Mouse (Mus musculus) midbrain, embryonic 11.5 days (tissue): ENCODE results near the gene Prelp. TPM values are rescaled to one million over a fixed set of nuclear protein-coding genes. Genes with fewer than 3 reads are reported as not detected.

Experiments used
- ATAC-seq: fragments of 200-750 bp; cut with Nextera tagmentation; 2 replicates; pipeline ENCODE4 v1.8.0; 2017; ENCODE audit warnings: moderate TSS enrichment, moderate library complexity; ENCODE audit not compliant: low FRiP score
- DNase-seq: peaks from one replicate; pipeline ENCODE4 v3.0.0; 2015; ENCODE audit warnings: low spot score; ENCODE audit errors: missing footprints
- H3K27ac ChIP-seq: fragments of 300-500 bp; sonication (generic); 2 replicates; pipeline ENCODE4 v1.5.1; 2014; ENCODE audit warnings: low read depth, low read length
- H3K27me3 ChIP-seq: fragments of 300-500 bp; sonication (generic); 2 replicates; pipeline ENCODE4 v1.6.1; 2014; ENCODE audit warnings: mild to moderate bottlenecking, low read length, moderate library complexity, mixed read lengths; ENCODE audit not compliant: control insufficient read depth, insufficient read depth
- H3K36me3 ChIP-seq: fragments of 300-500 bp; sonication (generic); 2 replicates; pipeline ENCODE4 v1.6.1; 2014; ENCODE audit warnings: mild to moderate bottlenecking, low read length, moderate library complexity, mixed read lengths; ENCODE audit not compliant: control insufficient read depth, insufficient read depth
- H3K4me1 ChIP-seq: fragments of 300-500 bp; sonication (generic); 2 replicates; pipeline ENCODE4 v1.6.1; 2014; ENCODE audit warnings: low read length; ENCODE audit not compliant: control insufficient read depth, insufficient read depth
- H3K4me2 ChIP-seq: fragments of 300-500 bp; sonication (generic); 2 replicates; pipeline ENCODE4 v1.6.1; 2014; ENCODE audit warnings: mild to moderate bottlenecking, moderate library complexity
- H3K4me3 ChIP-seq: fragments of 300-500 bp; sonication (generic); 2 replicates; pipeline ENCODE4 v1.5.1; 2014; ENCODE audit warnings: low read depth, low read length
- H3K9ac ChIP-seq: fragments of 300-500 bp; sonication (generic); 2 replicates; pipeline ENCODE4 v1.6.1; 2014; ENCODE audit warnings: low read length
- H3K9me3 ChIP-seq: fragments of 300-500 bp; sonication (generic); 2 replicates; pipeline ENCODE4 v1.6.1; 2016; ENCODE audit warnings: low read length; ENCODE audit not compliant: control insufficient read depth
- WGBS: fragments of 180-500 bp; shearing (Covaris S2); extraction: QIAGEN DNeasy Blood & Tissue Kit; methylation state at CpG from one replicate; pipeline ENCODE4 v1.1.7; 2014; 5-methylcytosine and 5-hydroxymethylcytosine counted together
- polyA plus RNA-seq: library from polyadenylated mRNA; unstranded; fragments of >200 nt; fragmentation: Nextera tagmentation; extraction: Ambion mirVana; gene quantifications from 2 replicates; pipeline ENCODE4 v1.2.1, GENCODE M21; 2014

Gene Prelp
- polyA plus RNA-seq, 1 experiment from 2014 or later = 1.7 TPM

DNA sequence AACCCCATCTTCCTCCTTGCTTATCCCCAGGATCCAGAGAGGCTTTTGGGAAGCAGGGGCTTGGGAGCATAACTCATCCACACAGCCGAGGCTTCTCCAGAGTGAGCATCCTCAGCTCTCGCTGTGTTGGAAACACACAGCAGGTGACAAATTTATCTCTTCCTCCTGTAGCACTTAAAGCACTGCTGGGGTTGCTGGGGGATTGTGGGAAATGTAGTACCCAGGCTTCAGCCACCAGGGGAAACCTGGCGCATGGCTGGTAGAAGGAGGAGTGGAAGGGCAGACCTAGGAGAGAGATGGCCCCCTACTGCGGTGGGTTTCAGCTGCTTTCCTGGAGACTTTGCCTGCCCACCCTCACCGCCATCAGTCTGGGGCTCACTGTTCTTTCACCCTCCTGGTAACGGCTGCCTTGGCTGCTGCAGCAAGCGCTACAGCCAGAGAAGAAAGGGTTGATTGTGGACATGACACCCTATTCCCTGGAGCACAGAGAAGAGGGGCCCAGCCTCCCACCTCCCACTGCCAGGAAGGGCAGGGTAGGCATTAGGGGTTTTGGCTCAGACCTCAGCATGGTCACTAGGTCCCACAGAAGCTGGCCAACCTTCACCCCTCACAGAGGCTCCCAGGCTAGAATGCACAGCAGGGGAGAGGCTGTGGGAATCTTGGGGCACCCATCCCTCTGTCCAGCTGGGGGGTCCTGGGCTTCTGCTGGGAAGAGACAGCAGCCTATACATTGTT is 3.1 kb upstream of the Prelp start:
- Histone ChIP-seq H3K4me3 (no peak overlapping the region), H3K27me3 (no peaks in the 10 kb centered on the region), H3K9me3 (no peaks in the 10 kb centered on the region), H3K36me3 (no peaks in the 10 kb centered on the region), H3K27ac (no peak overlapping the region), H3K4me2 (no peak overlapping the region), H3K9ac (no peak overlapping the region), H3K4me1 (peaks cover 8% of the 10 kb centered on the region)
- 26% methylated on average over 7 of the region's 7 CpGs for WGBS
- peak; percentile 84 for DNase-seq
- ATAC-seq = 0 out of 2 replicates have a peak, but pooled peaks have one; percentile 40

DNA sequence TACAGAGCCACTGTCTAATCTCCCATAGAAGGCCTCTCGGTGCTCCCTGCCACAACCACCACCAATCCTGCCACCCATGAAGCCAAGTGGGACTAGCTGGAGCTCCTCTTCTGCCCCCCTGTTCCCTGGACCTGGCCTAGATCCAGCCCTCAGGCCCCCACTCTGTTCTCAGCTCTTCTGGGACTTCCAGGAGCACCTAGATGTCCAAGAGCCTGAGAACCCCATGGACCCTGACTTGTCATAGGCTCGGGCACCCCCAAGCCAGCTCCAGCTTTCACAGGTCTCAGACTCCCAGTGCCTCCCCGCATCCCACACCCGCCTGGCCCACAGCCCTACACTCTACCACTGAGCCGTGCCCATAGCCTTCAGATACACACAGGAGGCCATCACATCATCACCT is 1.9 kb upstream of the Prelp start:
- no peak for ATAC-seq
- WGBS = 93% methylated on average over 5 of the region's 5 CpGs
- peaks cover 8% of the 10 kb centered on the region for H3K4me1 ChIP-seq
- H3K27me3 ChIP-seq = no peaks in the 10 kb centered on the region
- H3K36me3 ChIP-seq = no peaks in the 10 kb centered on the region
- no peaks in the 10 kb centered on the region for H3K9me3 ChIP-seq
- H3K9ac ChIP-seq = no peak overlapping the region
- H3K4me3 ChIP-seq = no peak overlapping the region
- no peak overlapping the region for H3K4me2 ChIP-seq
- H3K27ac ChIP-seq = no peak overlapping the region
- DNase-seq = peak; percentile 35

DNA sequence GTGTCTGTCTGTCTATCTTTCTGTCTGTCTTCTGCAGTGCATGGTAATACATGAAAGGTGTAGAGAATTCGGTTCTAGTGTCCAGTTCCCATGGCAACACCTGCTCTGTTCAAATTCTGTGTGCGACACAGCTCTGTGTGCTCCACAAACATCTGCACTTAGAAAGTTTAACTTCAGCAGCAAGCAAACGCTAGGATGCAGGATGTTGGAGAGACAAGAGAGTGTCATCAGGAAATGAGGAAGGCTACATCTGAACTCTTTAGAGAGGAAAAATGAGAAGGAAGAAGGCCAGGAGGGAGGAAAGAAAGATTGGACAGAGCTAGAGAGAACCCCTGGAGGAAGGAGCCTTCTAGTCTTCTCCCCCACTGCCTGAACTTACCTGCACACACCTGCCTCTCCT is 338 bp downstream of the Prelp start:
- Histone ChIP-seq H3K9ac (peak overlapping the region; percentile 4; the same call in 1 of the 2 replicates), H3K4me2 (0 out of 2 replicates have a peak overlapping the region, but pooled peaks have one; percentile 4), H3K4me3 (no peak overlapping the region), H3K27me3 (no peaks in the 10 kb centered on the region), H3K4me1 (peaks cover 16% of the 10 kb centered on the region), H3K36me3 (no peaks in the 10 kb centered on the region), H3K9me3 (no peaks in the 10 kb centered on the region), H3K27ac (no peak overlapping the region)
- DNase-seq (peak; percentile 81), ATAC-seq (no peak)
- WGBS = 43% methylated on average over 3 of the region's 3 CpGs

GRCm38 (mm10) chr1:133920401-133920800 is 813 bp downstream of the Prelp start:
- Histone ChIP-seq H3K9me3 (no peaks in the 10 kb centered on the region), H3K4me1 (peaks cover 16% of the 10 kb centered on the region), H3K36me3 (no peaks in the 10 kb centered on the region), H3K4me3 (no peak overlapping the region), H3K27me3 (no peaks in the 10 kb centered on the region), H3K27ac (no peak overlapping the region), H3K4me2 (no peak overlapping the region), H3K9ac (no peak overlapping the region)
- ATAC-seq (no peak; the same call in 1 of the 2 replicates), DNase-seq (peak; percentile 84)
- 44% methylated on average over 3 of the region's 3 CpGs for WGBS

GRCm38 (mm10) chr1:133918088-133918470 is 3.1 kb downstream of the Prelp start:
- WGBS = 44% methylated on average over 6 of the region's 6 CpGs
- H3K4me1 ChIP-seq = peaks cover 16% of the 10 kb centered on the region
- peak; percentile 85 for DNase-seq
- ATAC-seq = peak; percentile 14; the same call in 1 of the 2 replicates
- no peak overlapping the region for H3K4me2 ChIP-seq
- no peak overlapping the region for H3K4me3 ChIP-seq
- no peaks in the 10 kb centered on the region for H3K36me3 ChIP-seq
- no peak overlapping the region for H3K9ac ChIP-seq
- no peaks in the 10 kb centered on the region for H3K9me3 ChIP-seq
- H3K27ac ChIP-seq = no peak overlapping the region
- no peaks in the 10 kb centered on the region for H3K27me3 ChIP-seq

DNA sequence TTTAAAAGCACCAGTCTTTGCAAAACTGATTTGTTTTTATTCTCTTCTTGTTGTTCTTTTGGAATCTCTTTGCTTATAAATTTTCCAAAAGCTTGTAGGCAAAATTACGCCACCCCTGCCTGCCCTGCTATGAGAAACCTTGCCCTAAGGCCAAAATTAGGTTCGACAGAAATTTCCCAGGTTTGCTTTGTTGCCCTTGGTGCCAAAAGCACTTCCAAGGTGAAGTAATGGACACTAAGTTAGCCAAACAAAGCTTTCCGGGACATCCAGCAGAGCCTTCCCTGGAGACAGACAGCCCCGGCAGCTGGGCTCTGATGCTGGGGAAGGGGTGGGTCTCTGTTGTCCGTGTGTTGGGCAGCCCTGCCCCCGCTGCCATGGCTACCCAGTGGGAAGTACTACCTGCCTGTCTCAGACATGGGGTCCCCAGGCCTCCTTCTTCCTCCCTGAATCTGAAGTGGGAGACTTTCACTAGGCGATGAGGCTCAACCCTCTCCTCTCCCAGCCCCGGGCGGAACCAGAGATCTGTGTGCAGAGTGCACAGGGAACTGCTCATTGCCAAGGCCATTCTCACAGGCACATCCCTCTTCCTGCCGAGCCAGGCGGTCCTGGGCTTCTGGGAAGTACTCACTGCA is 3.6 kb downstream of the Prelp start:
- Histone ChIP-seq H3K9ac (no peak overlapping the region), H3K9me3 (no peaks in the 10 kb centered on the region), H3K27me3 (no peaks in the 10 kb centered on the region), H3K27ac (no peak overlapping the region), H3K4me2 (no peak overlapping the region), H3K4me1 (peaks cover 16% of the 10 kb centered on the region), H3K36me3 (no peaks in the 10 kb centered on the region), H3K4me3 (no peak overlapping the region)
- WGBS = 30% methylated on average over 11 of the region's 11 CpGs
- ATAC-seq (peak; percentile 46), DNase-seq (no peak)

DNA sequence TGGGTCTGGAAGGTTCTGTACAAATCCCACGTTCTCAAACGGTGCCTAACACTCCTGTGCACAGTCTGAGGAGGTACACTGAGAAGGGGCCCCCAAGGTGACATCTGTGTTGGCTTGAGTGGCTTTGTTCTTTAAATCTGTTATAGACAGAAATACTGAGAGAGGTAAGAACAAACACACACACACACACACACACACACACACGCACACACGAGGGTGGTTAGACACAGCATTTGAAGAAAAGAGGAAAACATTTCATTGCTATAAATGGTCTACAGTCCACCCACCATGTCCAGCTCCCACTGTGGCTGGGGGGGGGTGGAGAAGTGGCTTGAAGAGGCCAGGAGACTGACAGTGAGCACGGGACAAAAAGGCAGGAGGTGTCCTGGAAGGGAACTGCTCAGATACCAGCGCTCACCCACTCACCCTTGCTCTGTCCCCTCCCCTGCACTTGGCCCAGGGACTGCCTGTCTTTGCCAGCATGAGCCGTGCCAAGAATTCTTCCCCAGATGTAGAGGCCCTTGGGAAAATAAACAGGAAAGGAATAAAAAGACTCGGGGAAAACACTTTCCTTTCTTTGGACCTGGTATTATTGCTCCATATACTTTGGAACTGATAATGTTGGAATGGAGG is 5.4 kb downstream of the Prelp start:
- 68% methylated on average over 8 of the region's 8 CpGs for WGBS
- no peaks in the 10 kb centered on the region for H3K27me3 ChIP-seq
- no peak overlapping the region for H3K9ac ChIP-seq
- H3K4me2 ChIP-seq = no peak overlapping the region
- ATAC-seq (no peak), DNase-seq (peak; percentile 72)
- no peak overlapping the region for H3K4me3 ChIP-seq
- H3K4me1 ChIP-seq = peaks cover 12% of the 10 kb centered on the region
- H3K27ac ChIP-seq = no peak overlapping the region
- no peaks in the 10 kb centered on the region for H3K9me3 ChIP-seq
- no peaks in the 10 kb centered on the region for H3K36me3 ChIP-seq

GRCm38 (mm10) chr1:133915115-133915514 is 6.1 kb downstream of the Prelp start:
- Histone ChIP-seq H3K9me3 (no peaks in the 10 kb centered on the region), H3K36me3 (no peaks in the 10 kb centered on the region), H3K27ac (no peak overlapping the region), H3K4me2 (no peak overlapping the region), H3K9ac (no peak overlapping the region), H3K27me3 (no peaks in the 10 kb centered on the region), H3K4me3 (no peak overlapping the region), H3K4me1 (peaks cover 11% of the 10 kb centered on the region)
- 89% methylated on average over 13 of the region's 13 CpGs for WGBS
- no peak for ATAC-seq
- peak; percentile 45 for DNase-seq

DNA sequence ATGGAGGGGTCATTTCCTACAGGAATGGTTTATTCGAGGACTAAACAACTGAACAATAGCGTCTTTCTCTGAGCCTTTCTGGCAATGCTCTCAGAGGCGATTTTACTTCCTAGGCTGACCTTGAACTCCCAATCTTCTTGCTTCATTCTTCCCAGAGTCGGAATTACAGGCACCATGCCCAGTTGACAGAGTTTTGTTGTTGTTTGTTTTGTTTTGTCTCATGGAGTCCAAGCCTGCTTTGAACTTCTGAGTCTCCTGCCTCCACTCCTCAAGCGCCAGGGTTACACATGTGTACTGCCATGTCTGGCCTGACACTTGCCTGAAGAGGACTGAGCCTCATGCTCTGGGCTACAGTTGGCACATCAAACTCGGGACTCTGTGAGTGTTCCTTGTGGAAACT is 8.2 kb downstream of the Prelp start:
- H3K27me3 ChIP-seq = no peaks in the 10 kb centered on the region
- no peak overlapping the region for H3K27ac ChIP-seq

More for the DNA sequence above, 8.2 kb downstream of the Prelp start:
- DNase-seq = peak; percentile 73
- WGBS = 68% methylated on average over 6 of the region's 6 CpGs
- H3K36me3 ChIP-seq = no peaks in the 10 kb centered on the region
- H3K9me3 ChIP-seq = no peaks in the 10 kb centered on the region
- ATAC-seq = no peak
- H3K9ac ChIP-seq = no peak overlapping the region
- peaks cover 17% of the 10 kb centered on the region for H3K4me1 ChIP-seq
- no peak overlapping the region for H3K4me3 ChIP-seq
- no peak overlapping the region for H3K4me2 ChIP-seq
